7 mouse cellular contexts compared by ENCODE assay signal in genomic region chr10:89823906-89824305, GRCm38 (mm10). TPM values are rescaled to one million over a fixed set of nuclear protein-coding genes. Genes with fewer than 3 reads are reported as not detected.
A peak's percentile ranks its signal among the peaks of the same experiment; 100 is the strongest.
DNase-seq lines count a peak whose midpoint lies in the region; ATAC-seq and TF ChIP-seq lines count a peak whose summit lies in the region.

No protein-coding gene starts in this region.

- 42% methylated on average over 2 of the region's 2 CpGs for WGBS in lung, embryonic 16.5 days
- 38% methylated on average over 2 of the region's 2 CpGs for WGBS in lung, adult 2 months

- peak; percentile 36; the same call in 1 of the 2 replicates for ATAC-seq in lung, embryonic 16.5 days (ENCODE audit: low read depth)
- peak; percentile 19; the same call in 1 of the 2 replicates for ATAC-seq in neutrophil, adult 5-6 weeks (ENCODE audit: extremely low read depth, insufficient number of reproducible peaks, low FRiP score, poor library complexity, severe bottlenecking)

- no peak overlapping the region for H3K4me3 ChIP-seq in lung, embryonic 16.5 days (ENCODE audit: low read length)
- no peak overlapping the region for H3K4me3 ChIP-seq in lung, adult 2 months (replicated peaks; ENCODE audit: extremely low read depth, low read depth, low read length)

- no peaks in the 10 kb centered on the region for H3K27me3 ChIP-seq in lung, embryonic 16.5 days (ENCODE audit: control insufficient read depth, insufficient read depth, low read depth, low read length)

- H3K27ac ChIP-seq in lung, embryonic 16.5 days (ENCODE audit: low read length), result no peak overlapping the region

- no peaks in the 10 kb centered on the region for H3K9me3 ChIP-seq in lung, embryonic 16.5 days (ENCODE audit: control insufficient read depth, low read length)

- H3K36me3 ChIP-seq in lung, embryonic 16.5 days (ENCODE audit: control insufficient read depth, insufficient read depth, low read length), result no peaks in the 10 kb centered on the region

- no peak for DNase-seq in lung, adult 2 months
- DNase-seq in T-cell, adult 2 months (ENCODE audit: low spot score), result peak; percentile 5
- peak; percentile 12 for DNase-seq in embryo, embryonic 9.5 days (ENCODE audit: extremely low spot score)
- peak; percentile 67 to 68 for DNase-seq in kidney, postnatal 36 days
- DNase-seq in right cerebral cortex, adult 18-20 months, result no peak

- no peak for TF ChIP-seq CTCF in lung, adult 2 months (IDR thresholded peaks at IDR 0.05; ENCODE audit: insufficient read depth, low read length)

- no peak overlapping the region for H3K4me2 ChIP-seq in lung, embryonic 16.5 days (ENCODE audit: low read depth, low read length)

- TF ChIP-seq POLR2A in lung, adult 2 months (IDR thresholded peaks at IDR 0.05; ENCODE audit: borderline replicate concordance, extremely low read depth, low read depth, low read length), result no peak

- no peaks in the 10 kb centered on the region for H3K4me1 ChIP-seq in lung, embryonic 16.5 days (replicated peaks; ENCODE audit: control insufficient read depth, insufficient read depth, low read length)
- H3K4me1 ChIP-seq in lung, adult 2 months (ENCODE audit: control insufficient read depth, insufficient read depth, low read length), result no peaks in the 10 kb centered on the region

- no peak overlapping the region for H3K9ac ChIP-seq in lung, embryonic 16.5 days (ENCODE audit: low read length)

RNA-seq across cellular contexts. Expression of gene Anks1b, which starts 49.4 kb away (rescaled TPM):
- 0.20 and 0.80 TPM in 2 replicates for polyA plus RNA-seq in lung, embryonic 16.5 days (2015; fragmentation: Nextera tagmentation; extraction: Ambion mirVana)
- polyA plus RNA-seq in lung, adult 2 months (2012; rRNA removed), result 0.07 and 0.41 TPM in 2 replicates
- total RNA-seq in neutrophil, adult 5-6 weeks (2017), result 0.23 and 1.4 TPM in 2 replicates

Comparison
In these comparisons a context has a peak if more than half of its experiments do, and no peak if none do; other contexts are left out.
1. DNase-seq: peak in T-cell, adult 2 months (single experiment), embryo, embryonic 9.5 days (single experiment) and kidney, postnatal 36 days (2 of 2); none in lung, adult 2 months (single experiment) and right cerebral cortex, adult 18-20 months (single experiment).